Mouse (Mus musculus): ENCODE results near the gene Anapc15-ps.

GRCm38 (mm10) chr10:95631568-95631967 is 41.7 kb downstream of the Anapc15-ps start:
- TF ChIP-seq CTCF (IDR thresholded peaks at IDR 0.05; ENCODE audit: insufficient read depth, low read depth, low read length) (no peak), POLR2A (IDR thresholded peaks at IDR 0.05; ENCODE audit: insufficient read depth, low read depth, low read length) (no peak)
